Mouse (Mus musculus): ENCODE measurements at regions not wholly inside any gene's neighbourhood (a gene's known extent, or its start where the extent isn't known, plus 50 kb on each side); places are given as distances from the start of the nearest gene placed in this dataset.
A peak's percentile ranks its signal among the peaks of the same experiment; 100 is the strongest.

- DNase-seq = no peak
These were observed 317.3 kb upstream of the Hnrnpa3 start for GRCm38 (mm10) chr2:75341726-75342280.

GRCm38 (mm10) chr2:75350902-75351301 lies 308.2 kb upstream of the Hnrnpa3 start:
- DNase-seq = no peak

- DNase-seq = no peak
These were observed 307.1 kb upstream of the Hnrnpa3 start for GRCm38 (mm10) chr2:75351965-75352364.

- no peak for DNase-seq
These were observed 306.5 kb upstream of the Hnrnpa3 start for GRCm38 (mm10) chr2:75352564-75352963.

- DNase-seq = peak; percentile 45
These were observed 302.2 kb upstream of the Hnrnpa3 start for GRCm38 (mm10) chr2:75356691-75357375.

DNA sequence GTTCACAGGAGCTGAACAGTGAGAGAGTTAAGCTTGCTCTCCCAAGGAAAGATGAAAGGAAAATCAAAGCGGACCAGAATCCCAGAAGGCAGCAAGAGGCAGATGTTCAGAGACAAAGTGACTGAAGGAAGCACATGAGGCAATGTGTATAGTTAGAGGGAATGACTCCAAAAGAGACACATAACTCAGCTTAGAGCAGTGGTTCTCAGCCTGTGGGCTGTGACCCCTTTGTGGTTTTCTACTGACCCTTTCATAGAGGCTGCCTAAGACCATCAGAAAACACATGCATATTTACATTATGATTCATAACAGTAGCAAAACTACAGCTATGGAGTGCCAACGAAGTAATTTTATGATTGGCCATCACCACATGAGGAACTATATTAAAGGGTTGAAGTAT lies 301.5 kb upstream of the Hnrnpa3 start:
- DNase-seq = no peak

DNA sequence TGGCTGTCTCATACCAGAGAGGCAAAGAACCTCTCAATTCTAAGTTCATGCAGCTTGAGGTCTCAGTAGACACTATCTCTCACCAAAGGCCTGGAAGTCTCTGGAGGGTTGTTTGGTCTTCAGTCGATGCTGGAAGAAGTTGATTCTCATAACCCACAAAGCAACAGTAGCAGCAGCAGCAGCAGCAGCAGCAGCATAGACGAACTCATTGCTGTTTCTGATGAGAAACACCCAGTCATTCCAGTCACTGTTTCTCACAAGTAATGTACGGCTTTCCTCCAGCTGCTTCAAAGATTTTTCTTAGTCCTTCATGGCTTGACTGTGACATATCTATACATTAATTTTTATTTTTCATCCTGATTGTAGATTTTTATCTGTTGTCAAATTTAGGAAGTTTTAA lies 298.1 kb upstream of the Hnrnpa3 start:
- DNase-seq = no peak

GRCm38 (mm10) chr2:75376666-75377065 lies 282.4 kb upstream of the Hnrnpa3 start:
- DNase-seq = no peak

DNA sequence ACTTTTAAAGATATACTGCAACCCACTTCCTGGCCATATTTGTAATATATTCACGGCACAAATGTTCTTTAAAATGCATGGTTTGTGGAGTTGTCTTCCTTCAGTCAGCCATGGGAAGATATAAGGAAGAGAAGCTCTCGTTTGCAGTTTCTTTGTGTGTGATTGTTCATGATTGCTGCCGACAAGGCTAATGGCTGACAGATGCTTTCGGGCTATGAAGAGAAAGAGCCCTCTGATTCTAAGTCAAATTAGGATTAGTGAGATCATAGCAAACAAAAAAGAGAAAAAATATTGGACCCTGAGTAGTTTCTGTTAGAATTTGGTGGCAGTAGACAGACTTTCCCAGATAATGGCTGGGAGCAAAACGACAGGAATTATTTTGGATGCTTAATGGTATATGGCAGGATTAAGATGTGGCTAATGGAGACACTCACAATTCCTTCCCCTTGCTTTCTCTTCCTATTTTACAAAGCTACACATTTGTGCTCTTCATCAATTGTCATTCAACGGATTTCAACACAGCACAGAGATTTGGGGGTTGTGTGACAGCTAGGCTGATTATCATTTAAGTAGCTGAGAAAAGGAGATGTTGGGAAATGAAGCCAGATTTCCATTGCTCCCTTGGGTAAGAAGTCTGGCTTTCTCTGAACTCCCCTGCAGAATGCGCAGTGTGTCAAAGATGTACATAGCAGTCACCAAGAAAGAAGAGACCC lies 273.4 kb upstream of the Hnrnpa3 start:
- DNase-seq = no peak

DNA sequence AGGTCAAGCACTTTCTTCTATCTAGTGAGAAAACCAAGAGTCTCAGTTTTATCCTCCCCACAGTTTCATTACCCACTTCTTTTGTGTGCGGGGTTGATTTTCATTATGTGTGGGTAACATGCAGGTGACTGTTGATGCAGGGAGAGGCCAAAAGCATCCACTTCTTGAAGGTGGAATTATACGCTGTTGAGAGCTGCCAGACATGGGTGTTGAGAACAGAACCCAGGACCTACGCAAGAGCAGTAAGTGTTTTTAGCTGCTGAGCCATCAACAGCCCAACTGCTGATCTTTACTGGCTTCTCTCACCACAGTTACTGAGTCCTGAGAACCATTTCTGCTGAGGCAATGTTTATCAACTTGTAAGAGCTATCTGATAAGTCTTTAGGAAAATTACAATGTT lies 272.4 kb upstream of the Hnrnpa3 start:
- DNase-seq = no peak

DNA sequence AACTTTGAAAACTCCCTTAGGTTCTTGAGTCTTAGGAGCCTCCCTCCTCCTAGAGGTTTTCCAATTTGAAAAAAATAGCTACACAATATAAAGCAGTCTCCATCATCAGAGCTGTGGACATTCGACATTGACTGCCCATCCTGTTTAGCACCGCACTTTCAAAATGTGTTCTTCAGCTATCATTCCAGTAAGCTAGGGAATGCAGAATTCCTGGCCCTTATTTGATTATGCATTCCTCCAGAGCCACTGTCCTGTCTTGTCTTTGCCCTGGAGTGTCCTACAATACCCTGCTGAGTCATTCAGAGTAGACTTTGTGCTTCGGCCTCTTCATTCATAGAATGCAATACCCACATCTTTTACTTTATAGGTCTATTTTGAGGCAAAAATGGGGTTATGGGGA lies 267.0 kb upstream of the Hnrnpa3 start:
- no peak for DNase-seq

DNA sequence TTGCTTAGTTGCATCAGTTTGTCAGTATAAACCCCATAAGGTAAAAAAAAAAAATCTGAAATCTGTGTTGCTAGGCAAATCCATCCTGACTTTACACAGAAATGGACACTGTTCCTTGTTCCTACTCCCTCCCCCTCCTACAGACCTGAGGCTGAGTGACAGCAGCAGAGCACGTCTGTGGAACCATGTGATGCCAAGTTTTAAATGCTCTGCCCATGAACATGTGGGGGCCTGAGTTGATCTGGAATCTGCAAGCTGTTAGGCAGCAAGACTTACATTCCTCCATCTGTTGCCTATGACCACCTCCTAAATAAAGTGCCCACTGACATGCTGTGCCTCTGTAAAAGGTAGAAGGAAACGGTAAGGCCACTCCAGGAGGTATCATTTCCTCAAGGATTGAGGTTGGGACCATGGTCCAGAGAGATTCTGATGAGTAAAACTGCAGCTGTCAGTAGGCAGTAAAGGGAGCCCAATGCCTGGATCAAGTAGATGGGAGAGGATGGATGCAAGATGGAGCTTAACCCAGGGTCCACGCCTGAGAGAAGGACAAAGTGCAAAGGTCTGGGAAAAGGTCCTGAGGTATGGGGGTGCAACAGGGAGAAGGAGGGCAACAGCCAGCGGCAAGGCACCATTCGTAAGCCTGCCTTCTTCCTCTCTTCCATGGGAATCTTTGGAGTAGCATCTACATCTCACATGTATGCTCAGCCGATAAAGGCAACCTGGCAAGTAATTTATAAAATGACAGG lies 264.0 kb upstream of the Hnrnpa3 start:
- no peak for DNase-seq

DNA sequence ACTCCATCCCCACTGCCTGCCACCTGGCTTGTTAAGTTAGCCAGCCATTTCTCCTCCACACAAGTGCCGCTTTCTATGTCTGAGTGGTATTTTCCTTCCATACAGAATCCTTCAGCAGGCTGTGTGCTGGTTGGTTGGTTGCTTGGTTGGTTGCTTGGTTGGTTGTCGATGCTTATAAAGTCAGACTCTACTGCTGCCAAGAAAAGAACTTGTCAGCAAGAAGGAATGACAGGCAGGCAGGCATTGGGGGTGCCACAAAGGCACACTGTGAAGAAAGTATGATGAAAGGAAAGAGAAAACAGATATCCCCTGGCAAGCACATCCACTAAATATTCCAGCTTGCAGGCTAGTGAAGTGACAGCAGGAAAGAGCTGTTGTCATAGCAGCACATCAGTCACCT lies 263.0 kb upstream of the Hnrnpa3 start:
- DNase-seq = no peak

- peak; percentile 15 for DNase-seq
These were observed 258.7 kb upstream of the Hnrnpa3 start for GRCm38 (mm10) chr2:75400291-75400870.

DNA sequence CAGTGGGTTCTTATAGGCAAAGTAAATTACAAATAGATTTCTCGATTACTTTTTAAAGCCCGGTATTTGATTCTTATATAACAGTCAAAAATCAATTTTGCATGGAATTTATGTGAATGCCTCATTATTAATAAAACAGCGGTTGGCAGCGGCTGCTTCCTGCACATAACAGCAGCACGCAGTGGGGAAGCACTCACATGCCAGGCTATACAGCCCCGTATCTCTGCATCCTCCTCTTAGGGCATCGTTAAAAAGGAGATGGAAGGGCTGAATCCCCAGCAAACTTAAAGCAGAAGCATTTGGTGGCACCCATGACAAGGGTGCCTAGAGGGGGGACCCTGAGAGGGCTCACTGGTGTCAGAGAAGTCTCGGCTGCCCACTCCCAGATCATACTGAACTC lies 255.3 kb upstream of the Hnrnpa3 start:
- DNase-seq = no peak

DNA sequence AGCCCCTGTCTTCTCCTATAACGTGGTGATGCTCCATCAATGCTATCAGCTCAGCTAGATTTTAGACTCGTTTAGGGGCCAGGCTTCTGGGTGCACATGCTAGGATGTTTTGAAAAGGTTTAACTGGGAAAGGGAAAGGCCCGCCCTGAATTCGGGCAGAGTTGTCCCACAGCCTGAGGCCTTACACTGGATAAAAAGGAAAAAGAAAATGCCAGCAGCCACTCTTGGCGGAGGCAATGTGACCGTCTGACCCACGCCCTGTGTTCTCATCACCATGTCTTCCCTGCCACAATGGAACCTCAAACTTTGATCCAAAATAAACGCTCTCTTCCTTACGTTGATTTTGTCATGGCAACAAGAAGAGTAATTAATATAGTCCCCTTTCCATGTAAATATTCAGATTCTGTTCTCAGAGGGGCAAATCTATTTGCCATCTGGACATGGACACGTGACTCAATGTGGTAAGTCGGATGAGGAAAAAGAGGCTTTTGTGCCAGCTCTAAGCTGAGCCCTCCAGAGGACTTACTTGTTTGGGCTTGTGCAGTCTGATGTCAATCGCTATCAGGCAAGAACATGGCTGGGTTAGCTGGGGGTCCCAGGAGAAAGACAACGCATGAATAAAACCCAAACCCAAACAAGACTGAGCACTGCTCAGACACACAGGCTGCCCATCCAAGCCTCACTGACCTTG lies 253.4 kb upstream of the Hnrnpa3 start:
- DNase-seq = no peak

GRCm38 (mm10) chr2:75406721-75407455 lies 252.2 kb upstream of the Hnrnpa3 start:
- DNase-seq = peak; percentile 24

DNA sequence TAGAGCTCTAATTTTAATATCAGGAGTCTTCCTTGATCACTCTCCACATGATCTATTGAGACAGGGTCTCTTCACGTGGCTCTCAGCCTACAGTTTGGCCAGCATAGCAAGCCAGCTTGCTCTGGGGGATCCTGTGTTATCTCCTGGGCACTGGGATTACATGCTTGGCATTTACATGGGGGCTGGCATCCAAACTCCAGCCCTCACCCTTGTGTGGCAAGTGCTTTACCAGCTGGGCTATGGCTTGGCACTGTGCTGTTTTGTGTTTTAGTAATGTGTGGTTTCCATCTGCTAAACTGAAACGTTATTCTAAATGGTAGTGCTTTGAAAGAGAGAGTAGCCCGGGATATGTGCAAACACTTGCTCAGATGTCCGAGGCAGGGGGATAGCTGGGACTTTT lies 251.5 kb upstream of the Hnrnpa3 start:
- no peak for DNase-seq

DNA sequence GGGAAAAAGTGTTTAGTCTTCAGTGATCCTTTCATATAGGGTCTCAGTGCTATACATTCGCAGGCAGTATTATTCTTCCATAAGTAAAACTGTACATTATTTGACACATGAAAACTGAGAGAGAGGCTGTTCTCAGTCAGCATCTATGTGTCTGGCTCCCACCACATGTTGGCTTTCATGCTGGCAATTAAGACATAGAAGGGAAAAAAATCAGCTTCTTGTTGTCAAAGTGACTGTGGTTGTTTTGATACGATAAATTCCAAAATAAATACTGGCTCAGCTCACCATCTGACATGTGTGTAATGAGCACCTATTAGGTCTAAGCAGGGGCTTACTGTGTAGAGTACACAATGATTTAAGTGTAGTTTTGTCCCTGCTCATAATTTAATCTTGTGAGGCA lies 251.0 kb upstream of the Hnrnpa3 start:
- DNase-seq = no peak

DNA sequence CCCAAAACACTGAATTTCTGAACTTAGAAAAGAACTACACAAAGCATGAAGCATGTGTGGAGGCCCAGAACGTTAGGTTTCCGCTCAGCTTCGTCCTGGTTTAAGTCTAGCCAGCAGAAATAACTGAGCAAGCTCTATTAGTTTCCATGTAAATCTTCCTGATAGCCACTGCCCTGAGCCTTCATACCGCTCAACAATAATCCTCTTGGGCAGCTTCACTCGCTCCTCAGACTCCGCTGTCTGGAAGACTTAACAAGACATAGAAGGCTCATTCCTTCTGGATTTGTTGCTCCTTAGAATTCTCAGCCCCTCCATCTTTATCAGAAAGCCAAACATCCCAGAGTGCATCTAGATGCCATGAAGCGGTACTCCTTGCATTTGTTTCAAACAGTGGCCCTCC lies 249.3 kb upstream of the Hnrnpa3 start:
- DNase-seq = no peak

DNA sequence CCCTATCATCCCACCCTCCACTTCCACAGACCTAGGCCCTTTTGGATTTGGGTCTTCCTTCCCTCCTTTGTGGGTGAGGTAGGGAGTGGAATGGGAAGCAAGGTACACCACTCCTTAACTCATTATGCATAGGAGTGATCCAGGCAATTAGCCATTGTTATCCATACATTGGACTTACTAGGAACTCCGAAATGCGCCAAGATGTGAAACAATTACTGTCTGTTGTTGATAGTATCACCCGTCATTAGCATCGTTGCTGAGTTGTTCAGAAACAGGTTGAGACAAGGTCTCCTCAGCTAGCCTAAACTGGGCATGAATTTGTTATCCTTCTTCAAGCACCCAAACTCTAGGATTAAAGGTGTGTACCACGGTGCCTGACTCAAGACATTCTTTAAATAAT lies 246.3 kb upstream of the Hnrnpa3 start:
- no peak for DNase-seq

Measured in gastrocnemius, postnatal 25 days (tissue).